Mouse (Mus musculus): ENCODE measurements around the gene Guca2a. TPM values are rescaled to one million over a fixed set of nuclear protein-coding genes. Genes with fewer than 3 reads are reported as not detected.

Guca2a gene
- not detected in 2 replicates for polyA plus RNA-seq (2012; rRNA removed)

GRCm38 (mm10) chr4:119637176-119637845 lies at the start of gene Guca2a:
Guca2a (plus strand) TSS chr4:119637704.

DNA sequence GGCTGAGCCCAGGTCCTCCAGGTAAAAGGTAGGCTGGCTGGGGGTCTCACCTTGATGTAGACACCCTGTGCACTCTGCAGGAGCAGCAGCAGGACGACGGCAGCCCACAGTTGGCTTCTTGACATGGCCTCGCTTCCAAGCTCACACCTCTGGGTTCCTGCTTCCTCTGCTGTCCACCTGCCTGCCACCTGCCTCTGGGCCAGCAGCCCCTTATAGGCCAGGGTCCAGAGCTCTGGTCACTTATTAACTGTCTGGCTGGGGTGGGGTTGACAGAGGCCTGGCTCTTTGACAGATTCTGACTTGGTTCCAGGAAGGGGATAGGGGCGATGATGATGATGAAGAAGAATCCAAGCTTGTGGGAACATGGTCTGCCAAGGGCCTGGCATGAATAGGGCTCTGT lies 21.2 kb downstream of the Guca2a start, which contains the start of gene Guca2b:
Gene Guca2b, minus strand, starts transcription at position 224 of the 400 bp plus-strand sequence.

Other genes with a start within 250 kb of the Guca2a start
- gene Ccdc30, start 222.2 kb upstream of the Guca2a start, polyA plus RNA-seq (2012; rRNA removed), result 3.0 and 3.4 TPM in 2 replicates
- gene Ppcs, start 215.3 kb upstream of the Guca2a start, polyA plus RNA-seq (2012; rRNA removed), result 22.3 and 22.9 TPM in 2 replicates
- gene Zmynd12, start 214.9 kb upstream of the Guca2a start, polyA plus RNA-seq (2012; rRNA removed), result 7.7 and 10.0 TPM in 2 replicates
- 2.4 and 2.7 TPM in 2 replicates for gene Rimkla, start 145.1 kb upstream of the Guca2a start, polyA plus RNA-seq (2012; rRNA removed)
- 17.8 and 27.6 TPM in 2 replicates for gene Foxj3, start 100.7 kb upstream of the Guca2a start, polyA plus RNA-seq (2012; rRNA removed)
- gene Frg2f1, start 98.2 kb upstream of the Guca2a start, polyA plus RNA-seq (2012; rRNA removed), result 11.3 and 23.5 TPM in 2 replicates
- gene Guca2b, start 21.2 kb downstream of the Guca2a start, polyA plus RNA-seq (2012; rRNA removed), result 5.0 and 7.3 TPM in 2 replicates
- 10.1 and 12.6 TPM in 2 replicates for gene Hivep3, start 96.1 kb downstream of the Guca2a start, polyA plus RNA-seq (2012; rRNA removed)

Measured in ovary, adult 2 months (tissue).